Mouse (Mus musculus) retina, postnatal 1 day (tissue): Measurements from ENCODE around the gene Alms1.
A peak's percentile ranks its signal among the peaks of the same experiment; 100 is the strongest.
"Not testable (repeated sequence)": the region's sequence is repeated elsewhere in the genome, so short reads cannot be mapped to it uniquely, and the experiment has no call there.

Experiments
- DNase-seq: peaks from one replicate; pipeline ENCODE4 v3.0.0-alpha.2; 2012

The Alms1 gene

DNA sequence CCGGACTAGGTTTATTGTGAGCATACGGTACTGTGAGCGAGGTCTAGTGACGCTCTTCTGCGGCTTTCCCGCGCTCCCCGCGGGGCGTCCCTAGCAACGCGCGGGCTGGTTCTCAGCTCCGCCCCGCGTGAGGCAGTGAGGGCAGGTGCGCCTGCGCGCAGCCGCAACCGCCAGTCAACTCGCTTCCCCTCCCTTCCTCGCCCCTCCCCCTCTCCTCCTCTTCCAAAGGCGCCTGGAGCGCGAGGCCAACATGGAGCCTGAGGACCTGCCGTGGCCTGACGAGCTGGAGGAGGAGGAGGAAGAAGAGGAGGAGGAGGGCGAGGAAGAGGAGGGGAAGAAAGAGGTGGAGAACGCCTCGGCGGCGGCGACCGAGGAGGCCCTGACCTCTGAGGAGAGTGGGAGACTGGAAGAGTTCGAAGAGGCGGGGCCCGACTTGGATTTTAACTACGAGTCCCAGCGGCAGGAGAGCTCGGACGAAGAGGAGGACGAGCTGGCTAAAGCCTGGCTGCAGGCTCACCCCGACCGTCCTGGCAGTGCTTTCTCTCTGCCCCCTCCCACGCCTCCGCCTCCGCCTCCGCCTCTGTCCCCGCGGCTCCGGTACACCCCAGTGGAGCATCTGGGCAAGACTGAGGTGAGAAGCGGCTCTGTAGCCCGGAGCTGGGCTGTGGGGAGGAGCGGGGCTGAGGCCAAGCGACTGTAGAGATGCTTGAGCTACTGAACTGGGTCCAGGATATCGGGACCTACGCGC, at the start of gene Alms1:
Alms1 (plus strand) TSS at position 136 of the 748 bp plus-strand sequence.
- DNase-seq: peak; percentile 98

DNA sequence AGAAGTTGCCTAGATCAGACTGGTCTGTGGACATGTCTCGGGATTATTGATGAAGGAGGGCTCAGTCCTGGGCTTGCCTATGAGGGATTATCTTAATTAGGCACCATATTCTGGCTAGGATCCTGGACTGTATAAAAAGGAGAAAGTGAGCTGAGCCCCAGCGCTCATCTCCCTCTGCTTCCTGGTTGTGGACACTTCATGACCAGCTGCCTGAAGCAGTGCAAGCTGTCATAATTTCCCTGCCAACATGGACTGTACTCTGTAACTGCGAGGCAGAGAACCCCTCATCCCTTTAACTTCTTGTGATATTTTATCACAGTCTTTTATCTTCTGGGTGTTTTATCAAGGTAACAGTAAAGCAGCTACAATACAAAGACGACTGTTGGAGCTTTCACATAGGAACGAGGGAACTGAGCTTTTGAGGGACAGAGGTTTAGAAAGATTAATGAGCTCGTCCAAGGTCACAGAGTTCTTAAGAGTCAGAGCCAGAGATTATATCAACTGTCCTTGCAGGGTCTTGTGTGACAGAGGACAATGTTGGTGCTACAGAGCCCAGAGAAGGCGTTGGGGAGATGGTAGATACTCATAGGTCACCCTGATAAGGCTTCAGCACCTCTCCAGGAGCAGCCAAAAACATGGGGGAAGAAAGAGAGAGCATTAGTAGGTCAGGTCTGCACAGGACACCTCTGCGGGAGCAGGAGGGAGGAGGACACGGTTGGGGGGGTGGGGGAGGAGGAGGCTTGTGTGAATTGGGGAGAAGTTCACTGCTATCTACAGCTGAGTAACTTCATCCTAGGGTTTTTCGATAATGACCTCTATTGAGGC, 43.8 kb upstream of the Alms1 start:
- no peak for DNase-seq

DNA sequence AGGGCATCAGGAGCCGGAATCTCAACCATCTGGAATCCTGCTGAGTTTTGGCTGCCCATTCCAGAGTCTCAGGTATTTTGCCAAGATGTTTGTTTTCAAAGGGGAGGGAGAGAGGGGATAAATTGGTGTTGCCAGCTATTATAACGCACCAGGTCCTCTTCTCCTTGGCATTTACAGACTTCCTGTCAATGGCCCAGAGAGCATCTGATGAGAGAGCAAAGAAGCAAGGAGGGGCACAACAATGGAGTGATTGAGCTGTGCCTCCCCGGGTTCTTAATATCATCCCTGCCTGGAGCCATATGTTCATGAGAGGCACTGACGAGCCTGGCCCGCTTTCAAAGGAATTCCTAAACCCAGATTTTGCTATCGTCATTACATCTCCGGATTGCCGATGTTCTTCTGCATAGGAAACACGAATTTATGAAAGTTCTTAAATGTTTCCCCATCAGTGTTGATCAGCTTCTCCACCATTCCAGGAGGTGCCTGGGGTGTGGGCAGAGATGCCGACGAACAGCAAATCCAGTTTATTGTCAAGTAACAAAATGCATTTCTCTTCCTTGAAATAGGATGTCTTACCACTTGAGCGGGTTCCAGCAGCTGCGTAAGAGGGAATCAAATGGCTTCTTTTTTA, 43.0 kb upstream of the Alms1 start:
- no peak for DNase-seq

DNA sequence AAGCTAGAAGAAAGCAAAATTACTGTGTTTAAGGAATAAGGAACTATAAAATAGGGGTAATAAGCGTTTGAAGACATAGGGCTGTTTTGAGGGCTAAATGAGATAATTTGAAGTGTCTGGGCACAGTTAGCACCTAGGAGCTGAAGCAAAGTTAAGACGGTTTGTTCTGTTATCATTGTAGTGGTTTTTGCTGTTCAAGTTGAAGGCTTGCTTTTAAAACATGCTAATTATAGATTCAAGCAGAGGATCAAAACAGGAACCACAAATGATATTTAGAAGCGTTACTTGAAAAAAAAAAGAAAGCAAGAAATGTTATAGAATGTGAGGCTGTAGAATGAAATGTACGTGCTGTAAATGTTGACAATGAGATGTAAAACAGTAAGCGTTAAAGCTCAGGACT, 39.7 kb upstream of the Alms1 start:
- no peak for DNase-seq

DNA sequence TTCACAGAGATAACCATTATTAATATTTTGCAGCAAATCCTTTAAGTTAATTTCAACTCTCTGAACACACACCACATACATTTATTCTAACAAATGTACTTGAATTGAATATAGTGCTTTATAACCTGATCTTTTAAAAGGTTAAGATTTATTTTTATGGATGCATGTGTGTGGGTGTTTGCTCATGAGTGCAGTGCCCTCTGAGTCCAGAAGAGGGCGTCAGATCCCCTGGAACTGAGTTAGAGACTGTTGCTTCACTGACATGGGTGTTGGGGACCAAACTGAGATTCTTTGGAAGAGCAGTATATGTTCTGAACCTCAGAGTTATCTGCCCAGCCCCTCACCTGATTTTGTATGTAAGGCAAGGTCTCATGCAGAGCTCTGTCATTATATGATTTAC, 25.0 kb upstream of the Alms1 start:
- no peak for DNase-seq

DNA sequence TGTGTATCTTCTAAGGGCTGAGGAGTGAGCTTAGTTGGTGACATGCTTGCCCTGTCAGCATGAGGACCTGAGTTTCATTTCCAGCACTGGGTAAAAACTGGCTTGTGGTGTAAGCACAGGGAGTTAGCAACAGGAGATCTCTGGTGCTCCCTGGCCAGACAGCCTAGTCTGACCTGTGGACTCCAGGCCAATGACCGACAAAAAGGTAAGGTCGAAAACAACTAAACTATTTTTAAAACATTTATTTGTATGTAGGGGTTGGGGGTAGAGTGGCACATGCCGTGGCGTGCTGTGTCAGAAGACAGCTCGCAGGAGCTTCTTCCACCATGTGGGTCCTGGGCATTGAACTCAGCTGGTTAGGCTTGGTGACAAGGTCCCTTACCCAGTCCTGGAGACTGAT, 14.5 kb upstream of the Alms1 start:
- no peak for DNase-seq

DNA sequence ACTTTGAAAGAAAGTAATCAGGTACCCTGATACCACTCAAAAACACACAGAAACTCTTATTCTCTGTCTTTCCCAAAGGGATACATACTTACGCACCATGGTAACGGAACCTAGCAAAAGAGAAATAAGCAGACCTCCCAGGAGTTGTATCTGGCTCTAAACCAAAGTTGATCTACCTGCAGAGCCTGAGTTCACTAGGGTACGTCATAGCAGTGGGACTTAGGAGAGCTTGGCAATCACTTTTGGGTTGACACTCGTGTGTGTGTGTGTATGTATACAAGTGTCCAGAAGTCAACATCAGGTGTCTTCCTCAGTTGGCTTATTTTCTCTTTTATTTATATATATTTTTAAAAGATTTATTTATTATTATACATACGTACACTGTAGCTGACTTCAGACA, 5.6 kb upstream of the Alms1 start:
- DNase-seq: no peak

DNA sequence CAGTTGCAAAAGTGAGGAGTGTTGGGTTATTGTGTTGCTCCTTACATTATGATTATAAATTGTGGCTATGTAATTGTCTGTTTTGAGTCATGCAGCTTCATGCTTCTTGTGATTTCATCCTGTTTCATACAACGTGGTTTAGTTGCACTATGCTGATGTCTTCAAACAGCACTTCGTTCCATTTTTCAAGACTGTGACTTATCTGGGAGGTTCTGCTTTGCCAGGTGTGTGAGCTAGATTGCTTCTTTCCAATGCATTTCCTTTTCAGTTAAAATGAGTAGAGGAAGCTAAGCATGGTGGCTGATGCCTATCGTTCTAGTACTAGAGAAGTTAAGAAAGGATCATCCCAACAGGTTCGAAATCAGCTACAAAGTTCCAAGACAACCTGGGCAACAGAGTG, 2.7 kb upstream of the Alms1 start:
- DNase-seq: no peak

DNA sequence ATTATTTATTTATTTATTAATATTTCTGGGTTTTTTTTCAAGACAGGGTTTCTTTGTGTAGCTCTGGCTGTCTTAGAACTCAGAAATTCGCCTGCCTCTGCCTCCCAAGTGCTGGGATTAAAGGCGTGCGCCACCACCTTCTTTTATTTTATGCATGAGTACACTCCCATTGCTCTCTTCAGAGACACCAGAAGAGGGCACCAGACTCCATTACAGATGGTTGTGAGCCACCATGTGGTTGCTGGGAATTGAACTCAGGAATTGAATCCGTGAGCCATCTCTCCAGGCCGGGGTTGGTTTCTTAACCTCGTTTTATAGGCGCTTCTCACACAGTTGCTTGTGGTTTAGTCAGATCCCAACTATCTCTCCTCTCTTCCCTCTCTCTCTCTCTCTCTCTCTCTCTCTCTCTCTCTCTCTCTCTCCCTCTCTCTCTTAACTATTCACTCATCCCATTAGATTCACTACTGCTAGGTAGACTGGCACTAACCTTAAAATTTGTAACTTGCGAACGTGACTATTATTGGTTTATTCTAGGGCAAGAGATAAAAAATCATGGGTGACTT, 445 bp upstream of the Alms1 start:
- no peak for DNase-seq

DNA sequence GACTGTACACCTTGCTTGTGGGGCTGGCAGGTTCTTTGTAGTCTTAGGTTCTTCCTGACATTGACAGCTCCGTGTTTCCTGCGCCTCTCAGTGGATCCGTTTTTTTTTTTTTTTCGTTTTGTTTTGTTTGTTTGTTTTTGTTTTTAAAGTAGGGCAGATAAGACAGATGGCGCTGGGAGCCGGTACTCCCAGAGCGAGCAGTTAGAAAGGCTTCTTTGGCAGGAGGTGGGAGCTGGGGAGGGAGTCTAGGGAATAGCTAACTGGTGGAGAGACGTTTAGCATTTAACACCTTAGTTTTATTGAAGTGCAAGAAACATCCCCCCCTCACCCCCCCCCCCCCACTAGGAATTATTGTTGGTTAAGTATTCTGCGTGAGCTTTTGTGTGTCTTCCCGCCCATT, 833 bp downstream of the Alms1 start:
- DNase-seq: no peak

DNA sequence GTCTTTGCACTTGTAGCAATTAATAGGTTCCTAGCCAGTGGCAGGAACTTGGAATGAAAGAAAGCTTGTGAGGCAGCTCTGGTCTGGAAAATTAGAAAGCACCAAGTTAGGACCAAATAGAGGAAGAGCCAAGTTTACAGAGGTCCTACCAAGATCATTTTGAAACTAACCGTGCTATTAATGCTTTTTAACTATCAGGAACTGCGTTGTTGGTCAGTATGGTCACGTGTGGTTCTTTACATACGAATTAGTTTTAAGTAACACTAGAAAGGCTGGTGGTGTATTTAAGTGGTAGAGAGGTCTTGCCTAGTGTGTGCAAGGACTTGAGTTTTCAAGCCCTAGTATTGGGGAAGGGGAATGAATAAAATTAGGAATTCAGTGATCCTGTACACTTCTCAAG, 1.2 kb downstream of the Alms1 start:
- DNase-seq: no peak

DNA sequence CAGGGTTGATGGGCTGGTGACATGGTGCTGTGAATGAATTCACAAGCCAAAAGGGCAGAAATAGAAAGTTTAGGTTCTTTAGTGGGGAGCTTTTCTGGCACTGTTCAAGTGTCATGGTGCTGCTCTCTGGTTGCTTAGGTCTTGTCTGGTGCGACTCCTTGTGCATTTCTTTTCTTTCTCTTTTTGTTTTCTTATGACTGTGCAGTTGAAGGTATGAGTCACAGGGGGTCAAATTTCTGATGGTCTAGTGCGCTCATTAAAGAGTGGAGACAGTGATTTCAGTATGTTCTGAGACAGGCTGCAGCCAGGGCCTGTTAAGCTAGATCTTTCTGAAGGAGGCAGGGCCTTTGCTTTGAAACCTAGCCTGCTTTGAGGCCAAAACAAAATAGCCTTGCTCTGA, 2.8 kb downstream of the Alms1 start:
- no peak for DNase-seq

DNA sequence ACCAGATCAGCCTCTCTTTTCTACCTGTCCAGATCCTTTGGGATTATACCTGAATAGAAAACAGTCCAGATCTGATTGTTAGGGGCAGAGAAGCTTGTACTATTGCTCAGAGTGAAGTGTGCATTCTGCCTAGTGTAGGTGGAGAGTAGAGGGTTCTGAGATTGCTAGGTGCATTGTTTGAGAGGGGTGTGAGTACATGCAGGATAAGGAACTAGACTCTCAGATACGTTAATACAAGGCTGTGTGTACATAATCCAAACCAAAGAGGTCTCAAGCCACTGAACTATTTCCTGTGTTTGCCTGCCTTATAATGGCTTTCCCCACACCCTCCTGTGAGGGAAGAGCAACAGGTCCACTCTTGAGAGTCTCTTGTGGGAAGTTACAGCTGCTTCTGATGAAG, 12.0 kb downstream of the Alms1 start:
- DNase-seq: no peak

DNA sequence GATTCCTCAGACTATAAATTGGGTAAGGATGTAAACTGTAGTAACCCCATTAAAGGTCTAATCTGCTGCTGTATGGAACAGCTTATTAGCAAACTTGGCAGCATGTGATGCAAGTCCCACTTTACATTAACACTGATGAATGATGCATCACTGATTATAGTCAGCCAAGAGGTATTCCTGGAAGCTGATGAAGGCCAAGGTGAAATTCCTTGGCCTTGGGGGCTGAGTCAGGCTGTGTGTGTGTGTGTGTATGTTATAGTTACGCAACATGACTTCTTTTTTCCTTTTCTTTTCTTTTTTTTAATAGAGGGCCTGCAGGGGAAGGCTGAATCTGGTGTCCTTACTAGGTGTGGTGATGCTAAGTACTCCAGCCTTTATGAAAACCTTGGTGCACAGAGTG, 23.2 kb downstream of the Alms1 start:
- no peak for DNase-seq

DNA sequence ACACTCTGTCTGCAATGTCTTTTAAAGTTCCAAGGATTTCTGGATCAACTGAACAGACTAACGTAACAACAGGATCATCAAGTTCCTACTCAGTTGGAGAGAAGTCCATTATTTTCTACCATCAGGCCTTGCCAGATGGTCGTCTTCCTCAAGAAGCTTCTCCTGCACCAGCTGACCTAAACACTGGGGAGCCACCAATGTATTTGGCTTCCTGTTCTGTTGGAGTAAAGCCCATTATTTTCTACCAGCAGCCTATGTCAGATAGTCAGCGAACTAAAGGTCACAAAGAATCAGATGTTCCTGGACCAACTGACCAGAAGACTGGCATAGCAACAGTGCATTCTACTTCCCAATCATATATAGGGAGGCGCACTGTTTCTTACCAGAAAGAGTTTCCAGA, 33.5 kb downstream of the Alms1 start:
- no peak for DNase-seq

DNA sequence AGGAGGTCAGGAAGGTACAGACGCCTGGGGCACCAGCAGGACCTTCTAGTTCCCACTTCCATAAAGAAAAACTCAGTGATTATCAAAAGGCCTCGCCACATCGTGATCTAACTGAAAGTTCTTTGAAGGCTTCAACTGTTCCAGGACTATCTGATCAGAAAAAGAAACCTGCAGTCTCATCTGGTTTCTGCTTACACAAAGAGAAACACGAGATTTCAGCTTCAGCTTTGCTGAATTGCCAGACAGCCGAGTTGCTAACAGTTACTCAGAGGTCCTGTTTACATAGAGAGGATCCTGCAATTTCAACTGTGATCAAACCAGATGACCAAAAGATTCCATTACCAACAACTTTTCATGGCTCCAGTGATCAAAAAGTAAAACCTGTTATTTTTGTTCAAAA, 34.3 kb downstream of the Alms1 start:
- no peak for DNase-seq

DNA sequence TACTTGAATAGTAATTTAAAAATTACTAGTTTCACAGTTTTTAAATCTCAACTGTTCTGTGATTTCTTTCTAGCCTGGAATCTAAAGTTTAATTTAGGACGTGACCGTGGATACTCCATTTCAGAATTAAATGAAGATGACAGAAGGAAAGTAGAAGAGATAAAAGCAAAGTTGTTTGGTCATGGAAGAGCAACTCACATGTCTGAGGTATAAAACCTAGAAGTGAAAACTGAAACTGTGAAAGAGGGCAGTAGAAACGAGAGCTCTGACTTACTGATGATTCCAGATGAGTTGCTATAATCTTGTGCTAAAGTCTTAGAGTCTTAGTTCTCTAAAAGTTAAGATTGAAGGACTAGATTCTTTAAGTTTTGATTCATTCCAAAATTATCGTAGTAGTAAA, 37.2 kb downstream of the Alms1 start:
- DNase-seq: no peak

DNA sequence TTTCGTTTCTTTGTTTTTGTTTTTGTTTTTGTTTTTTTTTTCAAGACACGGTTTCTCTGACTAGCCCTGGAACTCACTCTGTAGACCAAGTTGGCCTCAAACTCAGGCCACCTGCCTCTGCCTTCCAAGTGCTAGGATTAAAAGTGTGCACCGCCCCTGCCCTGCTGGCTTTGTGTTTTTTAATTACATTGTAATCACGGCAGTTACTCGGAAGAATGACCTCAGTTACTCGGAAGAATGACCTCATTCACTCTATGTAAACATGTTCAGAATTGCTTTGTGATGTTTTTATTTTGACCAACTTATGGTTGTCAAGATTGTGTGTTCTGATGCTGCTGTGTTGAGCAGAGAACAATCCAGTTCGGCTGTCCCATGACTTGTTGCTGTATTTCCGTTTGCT, 45.8 kb downstream of the Alms1 start:
- peak; percentile 74 for DNase-seq

DNA sequence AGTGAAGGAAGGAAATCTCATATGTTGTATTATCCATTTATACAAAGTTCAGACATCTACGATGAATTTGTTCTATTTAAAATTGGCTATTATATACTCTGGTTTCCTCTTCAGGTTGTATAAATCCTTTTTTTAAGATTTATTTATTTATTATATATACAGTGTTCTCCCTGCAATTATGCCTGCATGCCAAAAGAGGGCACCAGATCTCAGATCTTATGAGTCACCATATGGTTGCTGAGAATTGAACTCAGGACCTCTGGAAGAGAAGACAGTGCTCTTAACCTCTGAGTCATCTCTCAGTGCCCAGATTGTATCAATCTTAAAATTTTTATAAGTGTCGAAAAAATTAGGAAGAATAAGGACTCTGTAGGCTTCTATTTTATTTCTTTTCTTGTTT, 65.9 kb downstream of the Alms1 start:
- no peak for DNase-seq

DNA sequence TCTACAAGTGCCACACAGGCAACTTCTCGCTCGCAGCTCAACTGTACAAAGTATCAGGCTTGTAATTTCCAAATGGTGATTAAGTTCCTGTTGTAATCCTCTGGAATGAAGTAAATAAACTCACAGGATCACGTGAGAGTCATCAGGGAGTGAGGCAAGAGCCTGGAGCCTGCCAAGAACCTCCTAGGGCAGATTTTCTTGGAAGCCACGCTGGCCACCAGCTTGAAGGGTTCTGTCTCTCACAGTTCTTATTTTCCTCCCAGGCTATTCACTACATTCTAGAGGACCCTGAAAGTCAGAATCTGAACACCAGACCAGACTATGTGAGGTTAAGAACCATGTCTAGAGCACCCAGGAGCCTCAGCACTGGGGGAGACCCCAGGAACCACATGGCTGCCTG, 114.6 kb downstream of the Alms1 start:
- not testable (repeated sequence) for DNase-seq

DNA sequence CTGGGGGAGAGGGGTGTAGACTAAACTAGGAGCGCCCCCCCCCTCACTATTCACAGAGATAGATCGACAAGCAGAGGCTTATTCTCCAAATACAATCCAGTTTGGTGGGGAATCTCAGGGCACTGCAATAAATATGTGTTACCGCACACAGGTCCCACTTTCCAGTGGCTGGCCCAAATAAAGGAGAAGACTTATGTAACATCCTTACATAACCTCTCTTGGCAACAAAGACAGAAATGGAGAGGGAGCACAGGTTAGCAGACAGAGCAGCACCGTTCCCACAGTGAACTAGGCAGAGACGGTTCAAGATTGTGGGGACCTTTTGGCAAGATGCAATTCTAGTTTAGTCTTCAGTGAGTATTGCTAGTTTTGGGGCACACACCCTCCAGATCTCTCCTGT, 121.9 kb downstream of the Alms1 start:
- DNase-seq: not testable (repeated sequence)

DNA sequence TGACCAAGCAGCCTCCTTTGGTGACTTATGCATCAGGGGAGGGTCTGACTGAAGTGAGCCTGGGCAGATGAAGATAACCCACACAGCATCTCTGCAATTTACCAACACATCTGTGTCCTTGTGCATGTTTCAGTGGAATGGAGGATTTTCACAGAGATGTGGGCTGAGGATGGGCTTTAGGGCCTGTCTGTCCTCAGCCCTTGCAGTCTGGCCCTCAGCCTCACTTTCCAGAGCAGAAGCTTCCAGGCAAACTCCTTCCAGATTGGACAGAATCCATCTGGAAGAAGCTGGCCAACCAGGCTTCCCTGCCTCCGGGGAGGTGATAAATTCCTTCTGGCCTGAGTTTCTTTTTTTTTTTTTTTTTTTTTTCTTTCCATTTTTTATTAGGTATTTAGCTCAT, 122.3 kb downstream of the Alms1 start:
- DNase-seq: not testable (repeated sequence)

DNA sequence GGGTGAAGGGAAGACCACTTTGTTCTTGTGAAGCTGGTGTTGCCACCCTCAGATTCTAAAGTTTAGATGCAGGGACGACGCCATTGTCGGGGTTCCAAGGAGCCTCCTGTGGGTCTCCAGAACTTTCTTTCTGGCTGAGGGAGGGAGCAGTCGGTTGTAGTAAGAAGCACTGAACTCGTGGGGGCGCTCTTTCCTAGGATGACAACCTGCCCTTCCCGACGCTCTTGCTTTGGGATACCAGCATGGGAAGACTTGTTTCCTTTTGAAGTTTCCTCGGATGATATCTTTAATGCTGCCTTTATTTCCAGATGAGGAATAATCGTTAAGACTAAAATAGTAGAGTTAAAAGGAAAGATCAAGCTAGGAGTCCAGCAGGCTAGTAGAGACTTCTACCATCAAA, 125.8 kb downstream of the Alms1 start, which contains the start of gene Nat8f7:
Nat8f7 (minus strand) TSS at position 101 of the 400 bp plus-strand sequence.
- peak; percentile 4 for DNase-seq
